Mouse (Mus musculus) small intestine, adult 2 months (tissue): ENCODE results near the gene Utp14b.
A peak's percentile ranks its signal among the peaks of the same experiment; 100 is the strongest.

ENCODE experiments used
- CTCF ChIP-seq: fragments of 200-500 bp; IDR thresholded peaks from 2 replicates; pipeline ENCODE4 v1.5.1; 2012; ENCODE audit warnings: low read depth, mild to moderate bottlenecking, control low read depth, inconsistent platforms, low read length, moderate library complexity, mixed read lengths; ENCODE audit not compliant: insufficient replicate concordance, insufficient read length; ENCODE audit errors: extremely low read depth
- POLR2A ChIP-seq: fragments of 200-500 bp; IDR thresholded peaks from 2 replicates; pipeline ENCODE4 v1.6.1; 2012; ENCODE audit warnings: low read depth, mild to moderate bottlenecking, control low read depth, inconsistent platforms, low read length, moderate library complexity

GRCm38 (mm10) chr1:78657671-78658440, at the start of gene Utp14b, which contains the start of gene Acsl3:
- TF ChIP-seq POLR2A (peak; percentile 99), CTCF (no peak)
